Mouse (Mus musculus): Measurements from ENCODE around the gene Rybp.

The Rybp gene

GRCm38 (mm10) chr6:100190310-100190709, 97.0 kb downstream of the Rybp start:
- no peak for DNase-seq (ENCODE audit: low read depth, low spot score)

DNA sequence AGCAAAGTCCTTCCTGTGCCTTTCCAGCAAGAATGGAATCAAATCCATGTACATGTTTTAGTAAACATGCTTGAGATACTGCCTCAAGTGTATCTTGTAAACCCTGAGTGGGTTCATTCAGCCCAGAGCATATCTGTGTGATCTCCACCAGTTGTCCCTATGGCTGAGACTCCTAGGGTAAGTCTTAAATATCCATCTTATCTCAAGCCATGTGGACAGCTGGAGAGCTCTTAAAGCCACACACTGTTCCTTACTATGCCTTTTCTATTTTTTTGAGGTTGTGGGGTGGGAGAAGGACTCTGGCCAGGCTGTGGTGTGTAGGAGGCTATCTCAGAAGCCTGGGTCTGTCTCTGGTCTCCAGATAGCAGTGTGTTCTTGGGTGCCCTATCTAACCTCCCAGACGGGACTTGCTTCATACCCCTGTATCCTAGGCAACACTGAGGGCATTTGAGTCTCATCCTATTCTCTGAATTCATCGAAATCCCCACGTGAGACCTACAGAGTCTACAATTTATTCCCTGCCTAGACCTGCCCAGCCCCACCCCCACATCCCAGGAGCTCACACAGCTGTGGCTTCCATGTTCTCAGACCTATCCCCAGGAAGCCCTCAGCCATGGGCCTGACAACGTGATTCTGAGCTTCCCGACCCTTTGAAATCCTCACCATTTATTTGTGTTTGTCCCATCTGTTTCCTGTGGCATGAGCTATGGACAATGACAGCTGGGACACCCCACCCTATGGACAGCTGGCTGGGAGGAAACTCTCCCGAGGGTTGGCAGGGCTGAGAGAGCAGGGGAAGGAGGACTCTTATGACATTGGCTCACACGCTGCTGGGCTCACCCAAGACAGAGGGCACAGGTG, 98.2 kb downstream of the Rybp start:
- no peak for DNase-seq (ENCODE audit: low read depth, low spot score)

- DNase-seq (ENCODE audit: low read depth, low spot score): no peak
Measured at GRCm38 (mm10) chr6:100187821-100188220, 99.5 kb downstream of the Rybp start.

GRCm38 (mm10) chr6:100186789-100187188, 100.5 kb downstream of the Rybp start:
- no peak for DNase-seq (ENCODE audit: low read depth, low spot score)

DNA sequence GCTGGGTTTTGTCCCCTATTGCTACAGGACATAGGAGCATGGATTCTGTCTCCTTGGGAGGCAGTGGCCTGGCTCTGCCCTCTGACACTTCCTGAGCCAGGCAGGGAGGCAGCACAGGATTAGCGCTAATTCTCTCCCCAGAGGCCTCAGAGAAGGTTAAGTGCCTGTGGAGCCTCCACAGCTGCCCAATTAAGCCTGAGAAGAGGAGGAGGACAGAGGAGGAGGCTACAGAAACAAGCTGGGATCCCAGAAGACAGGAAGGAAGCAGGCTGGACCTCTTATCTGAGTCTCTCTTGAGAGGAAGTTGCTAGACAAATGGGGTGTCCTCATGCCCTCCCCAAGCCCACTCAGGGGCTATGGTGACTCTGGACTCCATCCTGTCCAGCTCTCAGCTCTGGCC, 101.8 kb downstream of the Rybp start:
- DNase-seq (ENCODE audit: low read depth, low spot score): no peak

GRCm38 (mm10) chr6:100183344-100183743, 103.9 kb downstream of the Rybp start:
- DNase-seq (ENCODE audit: low read depth, low spot score): no peak

DNA sequence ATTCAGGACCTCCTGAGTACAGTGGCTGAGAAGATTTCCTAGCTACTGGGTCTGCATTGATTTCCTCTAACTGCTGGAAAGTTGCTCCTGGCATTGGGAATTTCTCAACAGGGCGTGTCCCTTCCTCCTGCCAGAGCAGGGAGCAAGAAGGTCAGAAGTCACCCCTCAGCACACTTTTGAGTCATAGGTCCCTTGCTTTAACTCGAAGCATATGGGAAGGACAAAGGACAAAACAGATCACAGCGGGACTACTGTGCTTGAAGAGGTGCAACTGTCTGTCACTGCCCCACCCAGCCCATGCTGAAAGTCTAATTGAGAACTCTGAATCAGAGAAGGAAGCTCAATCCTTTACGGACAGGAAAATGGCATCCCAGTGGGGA, 106.4 kb downstream of the Rybp start:
- no peak for DNase-seq (ENCODE audit: low read depth, low spot score)

- no peak for DNase-seq (ENCODE audit: low read depth, low spot score)
Measured at GRCm38 (mm10) chr6:100180213-100180882, 106.9 kb downstream of the Rybp start.

GRCm38 (mm10) chr6:100178830-100179229, 108.5 kb downstream of the Rybp start:
- DNase-seq (ENCODE audit: low read depth, low spot score): no peak

Data from CD4-positive, CD25-positive, alpha-beta regulatory T cell, adult 2 months (primary cell).